Mouse (Mus musculus): ENCODE results near the gene Bri3. TPM values are rescaled to one million over a fixed set of nuclear protein-coding genes. Genes with fewer than 3 reads are reported as not detected.

Gene Bri3
- total RNA-seq, 2 experiments from 2014 or later, result 7.6 to 9.0 TPM

DNA sequence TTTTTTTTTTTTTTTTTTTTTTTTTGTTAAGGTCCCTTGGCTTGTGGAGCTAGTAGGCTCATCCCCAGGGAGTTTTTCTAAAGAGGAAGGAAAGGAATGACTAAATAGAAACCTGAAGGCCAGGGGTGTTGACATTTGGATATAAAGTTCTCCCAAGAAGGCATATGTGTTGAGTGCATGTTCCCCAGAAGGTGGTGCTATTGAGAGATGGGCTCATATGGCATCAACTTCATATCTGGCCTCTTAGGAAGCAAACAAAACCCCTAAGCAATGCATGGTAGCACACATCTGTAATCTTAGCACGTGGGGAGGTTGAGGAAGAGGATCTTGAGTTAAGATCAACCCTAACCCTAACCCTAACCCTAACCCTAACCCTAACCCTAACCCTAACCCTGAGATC is 12.8 kb upstream of the Bri3 start:
- no peak for ATAC-seq (replicated peaks; ENCODE audit: low FRiP score, poor library complexity, severe bottlenecking)

DNA sequence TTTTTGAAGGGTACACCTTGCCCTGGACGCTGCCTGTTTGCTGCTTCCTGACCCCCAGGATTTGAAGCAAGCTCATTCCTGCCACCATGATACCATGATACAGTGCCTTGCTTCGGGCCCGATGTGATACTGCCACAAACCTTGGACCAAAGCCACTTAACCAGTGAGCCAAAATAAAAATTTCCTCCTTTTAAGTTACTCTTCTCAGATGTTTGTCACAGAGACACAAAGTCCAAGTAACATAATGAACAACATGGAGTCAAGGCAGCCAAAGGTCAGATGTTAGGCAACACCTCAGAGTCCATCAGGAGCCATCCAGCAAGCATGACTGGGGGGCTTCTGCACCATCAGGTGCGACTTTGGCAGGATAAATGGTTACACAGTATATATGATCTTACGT is 11.7 kb upstream of the Bri3 start:
- no peak for ATAC-seq (replicated peaks; ENCODE audit: low FRiP score, poor library complexity, severe bottlenecking)

DNA sequence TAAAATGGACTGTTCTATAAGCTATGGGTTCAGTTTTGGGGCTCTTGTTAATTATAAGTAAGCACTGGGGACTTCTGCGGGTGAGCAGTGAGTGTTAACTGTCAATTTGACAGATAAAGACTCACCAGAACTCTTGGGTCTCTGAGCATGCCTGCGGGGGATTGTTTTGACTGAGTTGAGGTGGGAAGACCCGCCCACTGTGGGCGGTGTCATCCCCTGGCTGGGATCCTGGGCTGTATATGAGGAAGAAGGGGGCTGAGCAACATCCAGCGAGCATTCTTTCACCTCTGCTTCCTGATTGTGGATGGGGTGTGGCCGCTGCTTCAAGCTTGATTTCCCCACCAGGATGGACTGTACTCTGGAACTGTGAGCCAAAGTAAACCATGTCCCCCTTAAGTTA is 10.0 kb upstream of the Bri3 start:
- ATAC-seq (replicated peaks; ENCODE audit: low FRiP score, poor library complexity, severe bottlenecking), result no peak

DNA sequence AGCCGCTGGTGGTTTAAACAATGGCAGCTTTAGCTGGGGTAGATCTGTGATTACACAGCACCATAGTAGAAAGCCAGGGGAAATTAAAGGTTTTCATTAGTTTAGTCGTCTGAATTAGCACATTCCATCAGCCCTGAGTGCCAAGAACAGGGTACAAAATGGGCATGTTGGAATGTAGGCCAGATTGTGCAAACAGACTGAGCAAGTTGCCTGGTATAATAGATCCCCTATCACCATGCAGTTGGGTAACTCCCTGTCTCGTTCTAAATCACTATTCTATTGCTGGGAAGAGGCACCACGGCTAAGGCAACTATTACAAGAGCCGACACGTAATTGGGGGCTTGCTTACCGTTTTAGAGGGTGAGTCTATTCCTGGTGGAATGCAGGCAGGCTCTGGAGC is 9.5 kb upstream of the Bri3 start:
- no peak for ATAC-seq (replicated peaks; ENCODE audit: low FRiP score, poor library complexity, severe bottlenecking)

DNA sequence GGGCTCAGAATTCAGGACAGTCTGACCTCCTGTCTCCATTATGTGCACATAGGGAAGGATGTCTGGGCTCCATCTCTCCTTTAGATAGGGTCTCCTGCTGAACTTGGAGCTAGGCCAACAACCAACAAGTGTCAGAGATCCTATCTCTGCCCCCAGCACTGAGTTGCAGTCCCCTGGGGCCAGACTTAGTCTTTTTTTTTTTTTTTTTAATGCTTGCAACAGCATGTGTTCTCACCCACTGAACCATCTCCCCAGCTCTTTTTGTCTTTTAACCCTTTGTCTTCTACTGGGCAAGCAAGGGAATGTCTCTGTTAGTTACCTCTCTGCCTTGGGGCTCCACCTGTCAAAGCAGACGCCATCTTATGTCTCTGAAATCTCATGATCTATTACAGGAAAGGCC is 5.3 kb upstream of the Bri3 start:
- no peak for ATAC-seq (replicated peaks; ENCODE audit: low FRiP score, poor library complexity, severe bottlenecking)

DNA sequence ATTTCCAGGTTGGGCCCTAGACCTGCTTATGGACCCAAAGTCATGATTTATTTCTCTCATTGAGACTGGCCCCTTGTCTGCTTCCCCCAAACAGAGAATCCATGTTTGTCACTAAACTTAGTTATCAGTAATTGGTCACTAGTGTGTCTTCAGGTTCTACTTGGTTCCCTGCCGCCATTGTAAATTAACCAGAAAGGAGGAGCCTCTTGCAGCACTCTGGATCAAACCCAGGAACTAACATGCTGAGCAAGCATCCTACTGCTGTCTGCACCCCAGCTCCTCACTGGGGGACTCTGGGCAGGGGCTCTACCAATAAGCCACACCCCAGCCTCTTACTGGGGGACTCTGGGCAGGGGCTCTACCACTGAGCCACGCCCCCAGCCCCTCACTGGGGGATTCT is 1.4 kb downstream of the Bri3 start:
- ATAC-seq (replicated peaks; ENCODE audit: low FRiP score, poor library complexity, severe bottlenecking), result no peak

DNA sequence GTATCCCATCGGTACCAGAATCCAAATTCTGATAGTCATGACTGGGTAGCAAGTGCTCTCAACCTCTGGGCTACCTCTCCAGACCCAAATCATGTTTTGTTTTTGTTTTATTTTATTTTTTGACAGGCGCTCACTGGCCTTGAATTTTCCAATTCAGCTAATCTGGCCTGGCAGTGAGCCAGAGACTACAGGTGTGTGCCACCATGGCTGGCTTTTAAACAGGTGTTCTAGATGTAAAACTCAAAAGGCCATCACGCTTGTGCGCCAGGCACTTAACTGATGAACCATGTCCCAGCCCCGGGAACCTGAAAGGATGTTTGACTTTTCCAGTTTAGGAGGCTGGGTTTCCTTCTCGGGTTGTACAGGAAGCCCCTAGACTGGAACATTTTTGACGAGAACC is 2.4 kb downstream of the Bri3 start:
- no peak for ATAC-seq (replicated peaks; ENCODE audit: low FRiP score, poor library complexity, severe bottlenecking)

DNA sequence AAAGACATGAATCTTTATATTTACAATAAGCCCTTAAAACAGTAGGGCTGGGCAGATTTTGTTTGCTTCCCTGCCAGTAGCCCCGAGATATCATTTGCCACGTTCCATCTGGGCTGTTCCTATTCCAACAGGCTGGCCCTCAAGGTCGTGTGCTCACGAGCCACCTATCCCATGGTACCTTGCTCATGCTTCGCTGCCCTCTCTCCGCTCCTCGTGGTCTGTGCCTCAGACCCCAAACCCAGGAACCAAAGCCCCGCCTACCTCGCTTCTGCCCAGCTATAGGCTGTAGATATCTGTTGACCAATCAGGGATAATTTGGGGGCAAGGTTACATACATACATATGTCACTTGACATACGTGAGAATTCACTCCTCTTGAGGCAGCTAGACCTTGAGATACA is 3.1 kb downstream of the Bri3 start:
- ATAC-seq (replicated peaks; ENCODE audit: low FRiP score, poor library complexity, severe bottlenecking), result no peak

DNA sequence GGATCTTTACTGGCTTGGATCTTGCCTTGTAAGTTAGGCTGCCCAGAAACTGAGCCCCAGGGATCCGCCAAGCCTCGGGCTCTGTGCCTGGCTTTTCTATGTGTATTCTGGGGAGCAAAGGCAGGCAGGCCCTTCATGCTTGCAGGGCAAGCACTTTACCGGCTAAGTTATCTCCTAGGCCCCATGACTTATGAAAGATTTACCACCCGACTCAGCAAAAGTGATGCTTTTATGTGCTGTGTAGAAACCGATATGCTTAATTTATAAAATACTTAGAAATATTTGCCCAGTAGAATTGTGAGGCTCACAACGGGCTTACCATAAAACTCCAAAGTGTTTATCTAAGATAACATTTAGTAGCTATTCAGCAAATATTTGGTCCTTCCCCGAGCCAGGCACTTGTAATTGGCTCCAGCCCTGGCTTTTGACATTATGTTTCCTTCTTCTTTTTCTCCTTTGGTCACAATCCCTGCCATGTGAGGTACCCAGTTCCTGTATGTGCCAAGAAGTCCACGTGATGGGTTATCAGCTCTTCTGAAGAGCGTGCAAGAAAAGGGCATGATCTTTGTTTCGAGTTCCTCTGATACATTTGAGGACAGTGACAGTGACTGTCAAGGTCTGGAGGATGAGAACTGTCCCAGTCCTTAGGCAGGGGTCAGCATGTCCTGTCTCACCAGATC is 3.8 kb downstream of the Bri3 start:
- ATAC-seq (replicated peaks; ENCODE audit: low FRiP score, poor library complexity, severe bottlenecking), result no peak

DNA sequence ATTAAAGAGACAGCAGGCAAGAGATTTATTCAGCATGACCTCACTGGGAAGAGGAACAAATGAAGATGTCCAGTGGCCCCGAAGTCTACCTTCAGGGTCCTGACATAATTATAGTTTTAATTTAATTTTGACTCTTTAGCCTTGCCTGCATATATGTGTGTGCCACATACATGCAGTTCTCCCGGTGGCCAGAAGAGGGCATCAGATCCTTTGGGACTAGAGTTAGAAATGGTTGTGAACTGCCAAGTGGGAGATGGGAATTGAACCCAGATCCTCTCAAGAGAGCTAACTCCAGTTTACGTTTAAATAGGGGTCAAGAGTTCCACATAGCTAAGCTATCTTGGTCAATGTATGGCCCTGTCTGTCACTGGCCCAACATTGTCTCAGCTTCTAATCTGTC is 5.6 kb downstream of the Bri3 start:
- no peak for ATAC-seq (replicated peaks; ENCODE audit: low FRiP score, poor library complexity, severe bottlenecking)

DNA sequence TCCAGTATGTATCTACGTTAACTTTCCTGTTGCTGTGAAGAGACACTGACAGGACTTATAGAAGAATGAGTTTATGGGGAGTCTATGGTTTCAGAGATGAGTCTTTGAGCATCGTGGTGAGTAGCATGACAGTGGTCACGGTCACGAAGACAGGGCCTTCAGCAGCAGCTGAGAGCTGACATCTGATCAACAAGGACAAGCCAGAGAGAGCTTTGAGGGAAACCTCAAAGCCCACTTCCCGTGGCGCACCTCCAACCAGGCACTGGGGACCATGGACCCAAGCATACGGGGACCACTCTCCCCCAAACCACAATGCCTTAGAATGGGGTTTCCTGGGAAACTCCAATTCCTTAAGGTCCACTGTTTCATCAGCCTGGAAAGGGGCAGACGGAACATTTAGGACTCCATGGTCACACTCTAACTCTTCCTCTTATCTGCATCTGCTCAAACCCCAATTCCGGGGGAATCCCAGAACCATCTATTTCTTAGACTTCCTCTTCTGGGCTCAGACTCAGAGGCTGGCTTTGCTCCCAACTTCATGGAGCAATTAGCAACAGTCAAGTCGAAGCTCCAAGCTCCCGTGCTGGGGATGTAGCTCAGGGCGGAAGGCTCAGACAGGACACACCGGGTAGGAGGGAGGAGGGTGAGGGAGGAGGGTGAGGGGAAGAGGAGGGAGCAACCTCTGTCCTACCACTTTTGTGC is 7.8 kb downstream of the Bri3 start:
- ATAC-seq (replicated peaks; ENCODE audit: low FRiP score, poor library complexity, severe bottlenecking), result no peak

DNA sequence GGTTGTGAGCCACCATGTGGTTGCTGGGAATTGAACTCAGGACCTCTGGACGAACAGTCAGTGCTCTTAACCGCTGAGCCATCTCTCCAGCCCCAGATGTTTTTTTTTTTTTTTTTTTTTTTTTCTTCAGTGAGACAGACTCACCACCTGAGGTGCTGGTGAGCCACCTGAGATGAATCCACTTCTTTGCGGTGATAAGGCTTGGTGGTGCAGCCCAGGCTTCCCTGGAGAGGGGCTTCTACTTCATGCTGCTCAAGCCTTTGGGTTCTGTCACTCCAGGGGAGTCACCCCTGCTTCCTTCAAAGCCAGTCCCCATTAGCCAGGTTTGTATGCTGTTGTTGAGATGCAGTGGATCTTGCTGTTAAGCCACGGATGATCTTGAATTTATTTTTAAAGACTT is 9.0 kb downstream of the Bri3 start:
- no peak for ATAC-seq (replicated peaks; ENCODE audit: low FRiP score, poor library complexity, severe bottlenecking)

DNA sequence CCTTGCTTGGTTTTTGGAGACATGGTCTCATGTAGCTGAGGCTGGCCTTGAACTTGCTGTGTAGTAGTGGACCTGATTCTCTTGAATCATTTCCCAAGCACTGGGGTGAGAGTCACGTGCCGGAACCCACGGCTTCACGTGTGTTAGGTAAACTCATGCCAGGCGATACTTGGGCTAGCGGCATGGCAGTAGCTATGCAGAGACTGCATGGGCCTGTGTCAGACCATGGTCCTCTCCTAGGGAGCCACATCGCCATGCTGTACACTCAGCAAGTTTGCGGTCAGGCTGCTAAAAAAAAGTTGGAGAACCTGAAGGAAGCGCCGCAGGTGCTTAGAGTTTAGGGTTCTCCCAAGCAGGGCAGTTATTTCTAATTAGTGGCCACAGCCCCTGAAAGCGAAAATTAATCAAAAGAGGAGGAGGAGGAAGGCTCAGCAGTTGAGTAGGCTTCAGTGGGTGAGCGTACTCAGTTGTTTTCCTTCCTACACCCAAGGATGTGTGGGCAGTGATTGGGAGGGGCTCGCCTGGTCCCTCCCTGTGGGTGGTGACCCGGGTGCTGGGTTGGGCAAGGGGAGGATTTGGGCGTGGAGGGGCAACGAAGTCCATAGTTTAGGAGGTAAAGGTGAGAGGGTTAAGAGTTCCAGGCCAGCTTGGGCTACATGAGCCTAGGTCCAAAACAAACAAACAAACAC is 10.0 kb downstream of the Bri3 start:
- ATAC-seq (replicated peaks; ENCODE audit: low FRiP score, poor library complexity, severe bottlenecking), result peak; percentile 64

DNA sequence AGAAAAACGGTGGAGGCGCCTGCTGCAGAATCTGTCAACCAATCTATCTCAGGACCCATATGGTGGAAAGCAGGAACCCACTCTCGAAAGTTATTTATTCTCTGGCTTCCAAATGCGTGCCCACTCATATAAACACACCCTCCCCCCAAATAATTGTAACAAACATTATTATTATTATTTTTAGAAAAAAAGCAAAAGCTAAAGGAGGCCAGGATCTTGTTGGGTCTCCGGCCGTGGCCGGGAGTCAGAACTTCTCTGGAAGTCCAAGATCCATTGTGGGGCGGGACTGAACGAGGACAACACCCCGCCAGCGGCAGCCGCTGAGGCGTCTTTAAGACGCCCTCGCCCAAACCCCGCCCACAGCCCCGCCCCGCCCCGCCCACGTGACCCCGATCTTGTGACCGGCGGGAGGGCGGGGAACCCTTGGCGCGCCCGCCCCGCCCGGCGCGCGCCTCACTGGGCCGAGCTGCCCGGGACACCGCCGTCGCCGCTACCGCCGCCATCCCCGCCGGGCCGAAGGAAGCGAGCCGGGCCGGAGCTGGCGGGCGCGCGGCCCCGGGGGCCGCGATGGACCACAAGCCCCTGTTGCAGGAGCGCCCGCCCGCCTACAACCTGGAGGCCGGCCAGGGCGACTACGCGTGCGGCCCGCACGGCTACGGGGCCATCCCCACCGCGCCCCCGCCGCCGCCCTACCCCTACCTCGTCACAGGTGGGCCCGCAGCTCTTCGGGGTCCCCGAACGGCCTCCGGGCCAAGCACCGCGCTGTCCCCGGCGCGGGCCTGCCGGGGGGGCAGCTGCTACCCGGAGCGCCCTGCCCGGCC is 10.8 kb downstream of the Bri3 start:
- ATAC-seq (replicated peaks; ENCODE audit: low FRiP score, poor library complexity, severe bottlenecking), result peak; percentile 78

DNA sequence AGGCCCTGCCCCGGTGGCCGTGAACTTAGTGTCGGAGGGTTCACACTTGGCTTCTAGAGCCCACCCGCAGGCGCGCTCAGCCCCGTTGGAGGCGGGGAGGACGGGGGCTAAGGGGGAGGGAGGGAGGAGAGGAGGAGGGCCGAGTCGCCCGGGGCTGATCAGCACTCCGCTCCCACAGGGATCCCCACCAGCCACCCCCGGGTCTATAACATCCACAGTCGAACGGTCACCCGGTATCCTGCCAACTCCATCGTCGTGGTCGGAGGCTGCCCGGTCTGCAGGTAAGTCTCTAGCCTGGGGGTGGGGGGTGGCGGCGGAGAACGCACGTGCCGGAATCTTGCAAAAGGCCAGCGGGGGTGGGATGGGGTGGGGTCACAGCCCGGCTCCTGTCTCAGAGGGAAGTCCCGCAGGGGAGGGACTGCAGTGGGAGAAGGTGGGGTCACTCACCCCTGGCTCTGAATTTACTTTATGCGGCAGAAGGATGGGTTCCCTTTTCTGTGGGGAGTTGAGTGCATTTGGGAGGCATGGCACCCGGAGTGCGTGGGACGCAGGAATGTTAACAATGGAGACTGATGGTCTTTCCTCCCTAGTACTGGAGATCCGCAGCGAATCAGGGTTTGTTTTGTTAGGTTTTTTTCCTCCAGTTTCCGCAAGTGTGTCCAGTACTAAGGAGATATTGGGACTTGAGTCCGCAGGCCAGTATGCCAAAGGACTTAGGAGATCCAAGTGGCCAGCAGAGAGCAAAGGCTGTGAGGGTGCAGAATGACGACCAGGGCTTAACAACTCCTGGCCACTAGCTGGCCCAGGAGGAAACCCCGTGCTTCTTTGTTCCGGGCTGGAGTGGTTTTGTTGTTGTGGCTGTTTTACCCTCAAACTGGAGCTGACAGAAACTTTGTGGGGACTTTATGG is 11.6 kb downstream of the Bri3 start:
- no peak for ATAC-seq (replicated peaks; ENCODE audit: low FRiP score, poor library complexity, severe bottlenecking)

DNA sequence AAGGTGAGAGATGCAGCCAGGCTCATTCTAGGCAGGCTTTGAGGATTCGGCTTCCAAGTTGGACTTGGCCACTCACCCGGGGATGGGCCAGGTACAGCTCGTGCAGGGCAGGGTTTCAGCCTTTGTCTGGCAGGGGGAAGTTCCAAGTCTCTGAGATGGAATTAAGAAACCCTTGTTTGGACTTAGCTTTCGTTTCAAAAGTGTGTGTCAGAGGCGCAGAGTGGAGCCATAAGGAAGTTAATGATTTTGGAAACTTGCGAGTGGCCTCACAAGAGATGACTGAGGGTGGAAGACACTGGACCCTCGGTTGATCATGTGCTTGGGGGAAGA is 12.3 kb downstream of the Bri3 start:
- ATAC-seq (replicated peaks; ENCODE audit: low FRiP score, poor library complexity, severe bottlenecking), result no peak

DNA sequence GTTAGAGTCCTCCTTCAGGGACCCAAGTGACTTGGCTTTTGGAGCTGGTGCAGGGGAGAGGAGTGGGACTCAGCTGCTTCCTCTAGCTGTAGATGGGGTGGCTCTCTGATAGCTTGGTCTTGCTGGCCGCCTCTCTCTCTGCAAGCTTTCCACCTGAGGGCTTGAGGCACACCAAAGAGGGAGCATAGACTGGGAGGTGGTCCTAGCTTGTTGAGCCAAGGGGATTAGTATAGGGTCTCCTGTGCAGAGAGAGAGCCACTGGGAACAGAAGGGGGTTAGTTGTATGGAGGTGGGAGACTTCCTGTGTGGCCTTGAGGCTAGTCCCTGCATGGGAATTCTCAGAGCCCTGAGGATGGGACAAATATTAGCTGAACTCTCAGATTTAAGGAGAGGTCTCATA is 12.7 kb downstream of the Bri3 start:
- ATAC-seq (replicated peaks; ENCODE audit: low FRiP score, poor library complexity, severe bottlenecking), result no peak

DNA sequence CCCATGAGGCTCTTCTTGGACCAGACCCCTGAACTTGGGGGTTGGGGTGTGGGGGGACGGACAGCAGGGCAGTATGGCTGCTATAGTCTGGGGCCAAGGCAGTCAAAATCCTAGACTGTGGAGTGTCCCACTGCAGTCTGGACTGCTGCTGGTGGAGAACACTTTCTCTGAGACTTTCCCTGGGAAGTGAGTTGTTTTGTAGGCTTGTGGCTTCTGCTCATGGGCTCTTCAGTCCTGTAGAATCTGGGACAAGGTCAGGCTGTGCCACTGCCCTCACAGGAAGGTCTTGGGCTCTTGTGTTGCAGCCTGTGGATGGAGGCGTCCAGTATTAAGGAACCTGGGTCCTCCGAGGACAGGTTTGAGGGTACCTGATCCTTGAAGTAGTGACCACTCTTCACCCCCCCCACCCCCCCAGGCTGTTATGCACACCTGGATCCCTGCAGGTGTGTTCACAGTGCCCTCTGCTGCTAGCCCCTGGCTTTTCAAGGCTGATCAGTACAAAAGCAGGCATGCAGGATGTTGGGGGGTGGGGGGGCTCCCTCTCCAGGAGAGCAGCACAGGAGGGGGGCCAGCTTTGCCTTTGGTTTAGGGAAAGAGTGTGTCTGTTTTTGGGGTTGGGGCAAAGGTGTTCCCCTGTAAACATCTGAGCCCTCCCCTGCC is 13.3 kb downstream of the Bri3 start:
- ATAC-seq (replicated peaks; ENCODE audit: low FRiP score, poor library complexity, severe bottlenecking), result no peak

DNA sequence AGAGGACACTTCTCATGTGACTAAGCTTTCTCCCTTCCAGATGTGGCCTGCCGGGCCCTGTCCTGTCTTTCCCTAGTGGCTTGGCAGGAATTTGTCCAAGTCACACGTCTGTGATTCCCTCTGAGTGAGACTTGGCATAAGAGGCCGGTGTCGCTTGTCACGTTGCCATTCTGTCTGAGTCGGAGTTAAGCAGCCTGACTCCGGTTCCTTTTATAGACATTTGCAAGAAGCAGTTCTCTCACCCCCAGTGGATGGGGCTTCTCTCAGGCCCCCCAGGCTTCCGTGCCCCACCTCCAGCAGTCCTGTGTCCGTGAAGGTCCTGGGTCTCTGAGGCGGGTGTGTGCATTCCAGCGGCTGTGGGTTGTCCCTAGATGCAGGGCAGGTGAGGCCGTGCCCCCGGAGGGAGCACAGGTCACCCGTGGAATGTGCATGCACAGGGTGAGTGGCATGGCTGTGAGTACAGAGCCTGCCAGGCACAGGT is 13.9 kb downstream of the Bri3 start:
- ATAC-seq (replicated peaks; ENCODE audit: low FRiP score, poor library complexity, severe bottlenecking), result no peak

Data from erythroblast, adult 5-6 weeks (primary cell).